Mouse (Mus musculus): ENCODE measurements around the gene Mvp. TPM values are rescaled to one million over a fixed set of nuclear protein-coding genes. Genes with fewer than 3 reads are reported as not detected.

Gene Mvp
- polyA plus RNA-seq, 1 experiment from 2014 or later, result 12.5 TPM

GRCm38 (mm10) chr7:126948626-126949025 is 65.8 kb downstream of the Mvp start:
- Histone ChIP-seq H3K4me2 (replicated peaks) (no peak overlapping the region), H3K4me1 (peaks cover 16% of the 10 kb centered on the region), H3K9ac (no peak overlapping the region), H3K27me3 (peaks cover 31% of the 10 kb centered on the region), H3K27ac (replicated peaks) (no peak overlapping the region), H3K4me3 (replicated peaks) (no peak overlapping the region), H3K36me3 (peaks cover 9% of the 10 kb centered on the region; the same call in 1 of the 2 replicates), H3K9me3 (replicated peaks) (no peaks in the 10 kb centered on the region)
- no peak for ATAC-seq (ENCODE audit: insufficient number of reproducible peaks, low FRiP score, low TSS enrichment, low read depth)
- WGBS, result 77% methylated on average over 10 of the region's 10 CpGs

- WGBS, result 48% methylated on average over 3 of the region's 3 CpGs
- no peak overlapping the region for H3K9ac ChIP-seq
Measured at GRCm38 (mm10) chr7:126946530-126946929, 67.9 kb downstream of the Mvp start.

GRCm38 (mm10) chr7:126941801-126942200 is 72.6 kb downstream of the Mvp start:
- Histone ChIP-seq H3K27ac (replicated peaks) (no peak overlapping the region), H3K4me1 (no peaks in the 10 kb centered on the region), H3K36me3 (peaks cover 29% of the 10 kb centered on the region), H3K9ac (no peak overlapping the region), H3K4me3 (replicated peaks) (no peak overlapping the region), H3K9me3 (replicated peaks) (no peaks in the 10 kb centered on the region), H3K27me3 (no peaks in the 10 kb centered on the region), H3K4me2 (replicated peaks) (no peak overlapping the region)
- no peak for ATAC-seq (ENCODE audit: insufficient number of reproducible peaks, low FRiP score, low TSS enrichment, low read depth)
- 76% methylated on average over 5 of the region's 5 CpGs for WGBS

More at GRCm38 (mm10) chr7:126946530-126946929, 67.9 kb downstream of the Mvp start:
- no peak overlapping the region for H3K4me2 ChIP-seq (replicated peaks)
- H3K4me1 ChIP-seq, result peaks cover 16% of the 10 kb centered on the region
- H3K27me3 ChIP-seq, result peaks cover 17% of the 10 kb centered on the region
- H3K36me3 ChIP-seq, result peaks cover 18% of the 10 kb centered on the region
- no peak for ATAC-seq (ENCODE audit: insufficient number of reproducible peaks, low FRiP score, low TSS enrichment, low read depth)
- no peak overlapping the region for H3K27ac ChIP-seq (replicated peaks)
- H3K9me3 ChIP-seq (replicated peaks), result no peaks in the 10 kb centered on the region
- H3K4me3 ChIP-seq (replicated peaks), result no peak overlapping the region

- Histone ChIP-seq H3K4me3 (replicated peaks) (no peak overlapping the region), H3K27ac (replicated peaks) (no peak overlapping the region), H3K36me3 (peaks cover 33% of the 10 kb centered on the region), H3K9ac (no peak overlapping the region), H3K27me3 (no peaks in the 10 kb centered on the region), H3K4me2 (replicated peaks) (no peak overlapping the region), H3K4me1 (no peaks in the 10 kb centered on the region), H3K9me3 (replicated peaks) (no peaks in the 10 kb centered on the region)
- 47% methylated on average over 6 of the region's 6 CpGs for WGBS
- no peak for ATAC-seq (ENCODE audit: insufficient number of reproducible peaks, low FRiP score, low TSS enrichment, low read depth)
Measured at GRCm38 (mm10) chr7:126941171-126941570, 73.2 kb downstream of the Mvp start.

Small RNA genes within 50 kb of the gene (microRNA-seq; reads per million reads assigned to microRNA genes)
- not detected for gene Gm44343 (ENCODE audit: borderline number of aligned reads)

Other genes starting within 250 kb of the Mvp start
- gene Gdpd3, start 248.3 kb downstream of the Mvp start, polyA plus RNA-seq (2015; fragmentation: Nextera tagmentation; extraction: Ambion mirVana), result 11.1 and 12.4 TPM in 2 replicates
- gene Ypel3, start 237.7 kb downstream of the Mvp start, polyA plus RNA-seq (2015; fragmentation: Nextera tagmentation; extraction: Ambion mirVana), result 145 and 148 TPM in 2 replicates
- gene Tbx6, start 233.1 kb downstream of the Mvp start, polyA plus RNA-seq (2015; fragmentation: Nextera tagmentation; extraction: Ambion mirVana), result 0.71 and 0.81 TPM in 2 replicates
- gene Ppp4c, start 222.1 kb downstream of the Mvp start, polyA plus RNA-seq (2015; fragmentation: Nextera tagmentation; extraction: Ambion mirVana), result 232 and 234 TPM in 2 replicates
- gene Fam57b, start 217.0 kb downstream of the Mvp start, polyA plus RNA-seq (2015; fragmentation: Nextera tagmentation; extraction: Ambion mirVana), result 0.53 and 0.71 TPM in 2 replicates
- not detected in 2 replicates for gene 4930451I11Rik, start 183.0 kb downstream of the Mvp start, polyA plus RNA-seq (2015; fragmentation: Nextera tagmentation; extraction: Ambion mirVana)
- 0.85 and 1.6 TPM in 2 replicates for gene Doc2a, start 167.2 kb downstream of the Mvp start, polyA plus RNA-seq (2015; fragmentation: Nextera tagmentation; extraction: Ambion mirVana)
- 26.8 and 33.3 TPM in 2 replicates for gene Hirip3, start 152.6 kb downstream of the Mvp start, polyA plus RNA-seq (2015; fragmentation: Nextera tagmentation; extraction: Ambion mirVana)
- gene Ino80e, start 152.2 kb downstream of the Mvp start, polyA plus RNA-seq (2015; fragmentation: Nextera tagmentation; extraction: Ambion mirVana), result 84.4 and 92.0 TPM in 2 replicates
- 50.4 and 50.6 TPM in 2 replicates for gene Taok2, start 129.9 kb downstream of the Mvp start, polyA plus RNA-seq (2015; fragmentation: Nextera tagmentation; extraction: Ambion mirVana)
- 34.7 and 37.0 TPM in 2 replicates for gene Tmem219, start 91.7 kb downstream of the Mvp start, polyA plus RNA-seq (2015; fragmentation: Nextera tagmentation; extraction: Ambion mirVana)
- 19.1 and 20.2 TPM in 2 replicates for gene Kctd13, start 85.7 kb downstream of the Mvp start, polyA plus RNA-seq (2015; fragmentation: Nextera tagmentation; extraction: Ambion mirVana)
- gene Asphd1, start 65.0 kb downstream of the Mvp start, polyA plus RNA-seq (2015; fragmentation: Nextera tagmentation; extraction: Ambion mirVana), result 0.15 and 0.37 TPM in 2 replicates
- gene Sez6l2, start 64.1 kb downstream of the Mvp start, polyA plus RNA-seq (2015; fragmentation: Nextera tagmentation; extraction: Ambion mirVana), result 0.63 and 0.88 TPM in 2 replicates
- gene Cdipt, start 38.7 kb downstream of the Mvp start, polyA plus RNA-seq (2015; fragmentation: Nextera tagmentation; extraction: Ambion mirVana), result 106 TPM in 2 replicates
- 3.2 TPM in 2 replicates for gene Cdiptos, start 38.5 kb downstream of the Mvp start, polyA plus RNA-seq (2015; fragmentation: Nextera tagmentation; extraction: Ambion mirVana)
- 0.33 and 0.43 TPM in 2 replicates for gene Pagr1b, start 1.9 kb upstream of the Mvp start, polyA plus RNA-seq (2015; fragmentation: Nextera tagmentation; extraction: Ambion mirVana)
- 40.9 and 73.0 TPM in 2 replicates for gene Pagr1a, start 2.7 kb upstream of the Mvp start, polyA plus RNA-seq (2015; fragmentation: Nextera tagmentation; extraction: Ambion mirVana)
- gene Gm42742, start 6.5 kb upstream of the Mvp start, polyA plus RNA-seq (2015; fragmentation: Nextera tagmentation; extraction: Ambion mirVana), result 55.0 and 78.2 TPM in 2 replicates
- 18.9 and 21.9 TPM in 2 replicates for gene Prrt2, start 6.6 kb upstream of the Mvp start, polyA plus RNA-seq (2015; fragmentation: Nextera tagmentation; extraction: Ambion mirVana)
- 75.2 and 79.8 TPM in 2 replicates for gene Maz, start 12.4 kb upstream of the Mvp start, polyA plus RNA-seq (2015; fragmentation: Nextera tagmentation; extraction: Ambion mirVana)
- gene Kif22, start 27.9 kb upstream of the Mvp start, polyA plus RNA-seq (2015; fragmentation: Nextera tagmentation; extraction: Ambion mirVana), result 87.5 and 90.6 TPM in 2 replicates
- not detected in 2 replicates for gene Zg16, start 72.7 kb upstream of the Mvp start, polyA plus RNA-seq (2015; fragmentation: Nextera tagmentation; extraction: Ambion mirVana)
- 4.8 and 6.3 TPM in 2 replicates for gene AI467606, start 76.7 kb upstream of the Mvp start, polyA plus RNA-seq (2015; fragmentation: Nextera tagmentation; extraction: Ambion mirVana)
- gene Qprt, start 107.6 kb upstream of the Mvp start, polyA plus RNA-seq (2015; fragmentation: Nextera tagmentation; extraction: Ambion mirVana), result 2.0 and 3.3 TPM in 2 replicates
- gene Spn, start 123.2 kb upstream of the Mvp start, polyA plus RNA-seq (2015; fragmentation: Nextera tagmentation; extraction: Ambion mirVana), result 0.61 and 0.67 TPM in 2 replicates
- 56.4 and 61.8 TPM in 2 replicates for gene Cd2bp2, start 181.4 kb upstream of the Mvp start, polyA plus RNA-seq (2015; fragmentation: Nextera tagmentation; extraction: Ambion mirVana)
- 29.4 and 32.5 TPM in 2 replicates for gene Tbc1d10b, start 193.8 kb upstream of the Mvp start, polyA plus RNA-seq (2015; fragmentation: Nextera tagmentation; extraction: Ambion mirVana)
- 585 and 767 TPM in 2 replicates for gene Mylpf, start 194.3 kb upstream of the Mvp start, polyA plus RNA-seq (2015; fragmentation: Nextera tagmentation; extraction: Ambion mirVana)
- gene Zfp553, start 218.4 kb upstream of the Mvp start, polyA plus RNA-seq (2015; fragmentation: Nextera tagmentation; extraction: Ambion mirVana), result 41.3 and 42.5 TPM in 2 replicates
- gene Sept1, start 218.5 kb upstream of the Mvp start, polyA plus RNA-seq (2015; fragmentation: Nextera tagmentation; extraction: Ambion mirVana), result 22.4 and 23.9 TPM in 2 replicates
- 73.7 and 77.5 TPM in 2 replicates for gene Zfp771, start 229.7 kb upstream of the Mvp start, polyA plus RNA-seq (2015; fragmentation: Nextera tagmentation; extraction: Ambion mirVana)
- 141 and 142 TPM in 2 replicates for gene Dctpp1, start 246.1 kb upstream of the Mvp start, polyA plus RNA-seq (2015; fragmentation: Nextera tagmentation; extraction: Ambion mirVana)

Data from embryonic facial prominence, embryonic 15.5 days (tissue).